ENCODE assay signal across 9 mouse cellular contexts in genomic region chr5:14807136-14807535, GRCm38 (mm10).
DNase-seq lines count a peak whose midpoint lies in the region; ATAC-seq and TF ChIP-seq lines count a peak whose summit lies in the region.
"Had no signal": no experiment of that assay in that cellular context is flagged by ENCODE, and none has a peak within 500 bp of the region (broad histone marks: within the 10 kb centered on the region; RNA-seq: fewer than 3 reads in every experiment).

No protein-coding gene starts in this region.

- 2% methylated on average over 6 of the region's 6 CpGs for WGBS in liver, embryonic 12.5 days (ENCODE audit: insufficient replicate concordance)
- 7% methylated on average over 6 of the region's 6 CpGs for WGBS in forebrain, embryonic 12.5 days
- 2% methylated on average over 6 of the region's 6 CpGs for WGBS in liver, embryonic 14.5 days (ENCODE audit: insufficient replicate concordance)

- H3K27ac ChIP-seq in liver, embryonic 12.5 days, result no peak overlapping the region
- no peak overlapping the region for H3K27ac ChIP-seq in forebrain, embryonic 12.5 days
- H3K27ac ChIP-seq in liver, embryonic 14.5 days, result no peak overlapping the region
- H3K27ac ChIP-seq: embryonic facial prominence, embryonic 15.5 days had no signal

- no peak overlapping the region for H3K9ac ChIP-seq in liver, embryonic 12.5 days
- no peak overlapping the region for H3K9ac ChIP-seq in forebrain, embryonic 12.5 days
- no peak overlapping the region for H3K9ac ChIP-seq in liver, embryonic 14.5 days (replicated peaks)
- H3K9ac ChIP-seq: embryonic facial prominence, embryonic 15.5 days had no signal

- no peaks in the 10 kb centered on the region for H3K9me3 ChIP-seq in liver, embryonic 12.5 days (replicated peaks)
- no peaks in the 10 kb centered on the region for H3K9me3 ChIP-seq in forebrain, embryonic 12.5 days
- no peaks in the 10 kb centered on the region for H3K9me3 ChIP-seq in liver, embryonic 14.5 days (ENCODE audit: control insufficient read depth, low read length)
- H3K9me3 ChIP-seq: embryonic facial prominence, embryonic 15.5 days had no signal

- no peaks in the 10 kb centered on the region for H3K4me1 ChIP-seq in liver, embryonic 12.5 days
- no peaks in the 10 kb centered on the region for H3K4me1 ChIP-seq in forebrain, embryonic 12.5 days
- H3K4me1 ChIP-seq in liver, embryonic 14.5 days (replicated peaks; ENCODE audit: control insufficient read depth in 2 of 2, insufficient read depth in 2 of 2, low read length in 1 of 2), result no peaks in the 10 kb centered on the region
- H3K4me1 ChIP-seq: embryonic facial prominence, embryonic 15.5 days had no signal

- H3K4me3 ChIP-seq in liver, embryonic 12.5 days, result no peak overlapping the region
- no peak overlapping the region for H3K4me3 ChIP-seq in forebrain, embryonic 12.5 days (replicated peaks)
- H3K4me3 ChIP-seq in liver, embryonic 14.5 days (ENCODE audit: insufficient read depth in 1 of 2, low read depth in 2 of 2, low read length in 2 of 2), result no peak overlapping the region
- H3K4me3 ChIP-seq: embryonic facial prominence, embryonic 15.5 days had no signal

- ATAC-seq in liver, embryonic 12.5 days, result no peak
- ATAC-seq in forebrain, embryonic 12.5 days (ENCODE audit: low FRiP score), result peak; percentile 89
- ATAC-seq in liver, embryonic 14.5 days (ENCODE audit: insufficient read depth), result no peak
- no peak for ATAC-seq in inflammation-experienced regulatory T-cells, adult 6 months

- H3K27me3 ChIP-seq in liver, embryonic 12.5 days (replicated peaks), result no peaks in the 10 kb centered on the region
- H3K27me3 ChIP-seq in forebrain, embryonic 12.5 days, result no peaks in the 10 kb centered on the region
- H3K27me3 ChIP-seq in liver, embryonic 14.5 days (ENCODE audit: control insufficient read depth, insufficient read depth, low read length), result no peaks in the 10 kb centered on the region
- H3K27me3 ChIP-seq: embryonic facial prominence, embryonic 15.5 days had no signal

- H3K4me2 ChIP-seq in liver, embryonic 12.5 days, result no peak overlapping the region
- H3K4me2 ChIP-seq in forebrain, embryonic 12.5 days, result no peak overlapping the region
- H3K4me2 ChIP-seq in liver, embryonic 14.5 days (ENCODE audit: low read depth), result no peak overlapping the region
- H3K4me2 ChIP-seq: embryonic facial prominence, embryonic 15.5 days had no signal

- no peak for TF ChIP-seq EP300 in liver, embryonic 14.5 days (IDR thresholded peaks at IDR 0.05; ENCODE audit: low read depth)

- no peaks in the 10 kb centered on the region for H3K36me3 ChIP-seq in liver, embryonic 12.5 days
- H3K36me3 ChIP-seq in forebrain, embryonic 12.5 days (replicated peaks), result no peaks in the 10 kb centered on the region
- H3K36me3 ChIP-seq in liver, embryonic 14.5 days (replicated peaks; ENCODE audit: control insufficient read depth, insufficient read depth, low read depth), result no peaks in the 10 kb centered on the region
- H3K36me3 ChIP-seq: embryonic facial prominence, embryonic 15.5 days had no signal

- TF ChIP-seq CTCF in liver, embryonic 14.5 days (IDR thresholded peaks at IDR 0.05; ENCODE audit: low read depth), result peak; percentile 51

- DNase-seq in liver, result peak; percentile 42
- DNase-seq in c-Kit-positive CD71-negative TER-119-negative erythroid progenitor cells, embryonic 14.5 days (ENCODE audit: low read depth), result peak; percentile 19
- DNase-seq in kidney, adult 9 months, result peak; percentile 53
- DNase-seq in liver, embryonic 14.5 days (ENCODE audit: low read depth in 3 of 3, low spot score in 3 of 3), result peak; percentile 1 to 4 (median 4)
- DNase-seq in ovary, postnatal 14 days (ENCODE audit: low spot score), result peak; percentile 9
